Comparison of ENCODE assay signal across 9 mouse cellular contexts in the genomic region with DNA sequence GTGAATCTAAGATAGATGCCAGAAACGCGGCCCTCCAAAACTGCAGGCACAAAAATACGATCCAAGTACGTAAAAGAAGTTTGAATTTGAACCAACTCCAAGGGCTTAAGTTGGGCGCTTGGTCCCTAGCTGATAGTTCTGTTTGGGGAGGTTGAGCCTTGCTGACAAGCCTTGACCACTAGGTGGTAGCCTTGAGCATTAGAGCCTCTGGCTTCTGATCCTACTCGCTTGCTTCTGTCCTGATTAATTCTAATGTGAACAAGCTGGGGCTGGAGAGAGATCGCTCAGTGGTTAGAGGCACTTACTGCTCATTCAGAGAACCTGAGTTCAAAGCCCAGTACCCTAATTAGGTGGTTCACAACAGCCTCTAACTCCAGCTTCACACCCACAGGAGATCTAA. TPM values are rescaled to one million over a fixed set of nuclear protein-coding genes. Genes with fewer than 3 reads are reported as not detected.
DNase-seq lines count a peak whose midpoint lies in the region; ATAC-seq and TF ChIP-seq lines count a peak whose summit lies in the region.
"Had no signal": no experiment of that assay in that cellular context is flagged by ENCODE, and none has a peak within 500 bp of the region (broad histone marks: within the 10 kb centered on the region; RNA-seq: fewer than 3 reads in every experiment).

No protein-coding gene starts in this region.

- H3K27ac ChIP-seq in hindbrain, embryonic 14.5 days: no peak overlapping the region
- no peak overlapping the region for H3K27ac ChIP-seq in hindbrain, embryonic 16.5 days (ENCODE audit: low read depth, low read length)
- no peak overlapping the region for H3K27ac ChIP-seq in heart, postnatal 0 days (ENCODE audit: low read depth)
- H3K27ac ChIP-seq: lung, embryonic 15.5 days had no signal

- H3K27me3 ChIP-seq in hindbrain, embryonic 14.5 days (ENCODE audit: control insufficient read depth, insufficient read depth, low read length): no peaks in the 10 kb centered on the region
- 0 out of 2 replicates have a peak, but pooled peaks cover 2% of the 10 kb centered on the region for H3K27me3 ChIP-seq in hindbrain, embryonic 16.5 days (replicated peaks; ENCODE audit: control insufficient read depth, insufficient read depth, low read length)
- no peaks in the 10 kb centered on the region for H3K27me3 ChIP-seq in heart, postnatal 0 days (ENCODE audit: control insufficient read depth, insufficient read depth, low read length)
- H3K27me3 ChIP-seq: lung, embryonic 15.5 days had no signal

- H3K4me3 ChIP-seq in hindbrain, embryonic 14.5 days (replicated peaks; ENCODE audit: low read length): no peak overlapping the region
- no peak overlapping the region for H3K4me3 ChIP-seq in hindbrain, embryonic 16.5 days (ENCODE audit: low read length)
- no peak overlapping the region for H3K4me3 ChIP-seq in heart, postnatal 0 days (ENCODE audit: low read depth, low read length)
- H3K4me3 ChIP-seq: lung, embryonic 15.5 days had no signal

- no peaks in the 10 kb centered on the region for H3K4me1 ChIP-seq in hindbrain, embryonic 14.5 days (replicated peaks; ENCODE audit: control insufficient read depth, insufficient read depth, low read length)
- no peaks in the 10 kb centered on the region for H3K4me1 ChIP-seq in hindbrain, embryonic 16.5 days (ENCODE audit: control insufficient read depth, insufficient read depth, low read depth, low read length)
- H3K4me1 ChIP-seq in heart, postnatal 0 days (ENCODE audit: control insufficient read depth, insufficient read depth): no peaks in the 10 kb centered on the region
- H3K4me1 ChIP-seq: lung, embryonic 15.5 days had no signal

- 24% methylated on average over 7 of the region's 7 CpGs for WGBS in hindbrain, embryonic 14.5 days
- 25% methylated on average over 7 of the region's 7 CpGs for WGBS in hindbrain, embryonic 16.5 days
- whole genome bisulfite sequencing in heart, postnatal 0 days: 11% methylated on average over 7 of the region's 7 CpGs

- no peaks in the 10 kb centered on the region for H3K36me3 ChIP-seq in hindbrain, embryonic 14.5 days (replicated peaks; ENCODE audit: control insufficient read depth, insufficient read depth)
- no peaks in the 10 kb centered on the region for H3K36me3 ChIP-seq in hindbrain, embryonic 16.5 days (ENCODE audit: control insufficient read depth, insufficient read depth, low read length)
- no peaks in the 10 kb centered on the region for H3K36me3 ChIP-seq in heart, postnatal 0 days (replicated peaks; ENCODE audit: control insufficient read depth, insufficient read depth, low read length)
- H3K36me3 ChIP-seq: lung, embryonic 15.5 days had no signal

- H3K9ac ChIP-seq in hindbrain, embryonic 14.5 days: no peak overlapping the region
- no peak overlapping the region for H3K9ac ChIP-seq in hindbrain, embryonic 16.5 days (ENCODE audit: low read depth, low read length)
- no peak overlapping the region for H3K9ac ChIP-seq in heart, postnatal 0 days (replicated peaks; ENCODE audit: low read depth, low read length)
- H3K9ac ChIP-seq: lung, embryonic 15.5 days had no signal

- H3K4me2 ChIP-seq in hindbrain, embryonic 14.5 days (replicated peaks): no peak overlapping the region
- H3K4me2 ChIP-seq in hindbrain, embryonic 16.5 days (ENCODE audit: low read length): no peak overlapping the region
- no peak overlapping the region for H3K4me2 ChIP-seq in heart, postnatal 0 days (ENCODE audit: low read depth, low read length)
- H3K4me2 ChIP-seq: lung, embryonic 15.5 days had no signal

- peak; percentile 81 for TF ChIP-seq CTCF in heart, postnatal 0 days (IDR thresholded peaks at IDR 0.05; ENCODE audit: low read depth)

- no peak for ATAC-seq in hindbrain, embryonic 14.5 days (ENCODE audit: low FRiP score)
- ATAC-seq in hindbrain, embryonic 16.5 days: no peak
- ATAC-seq in heart, postnatal 0 days (ENCODE audit: insufficient read depth, low read depth): no peak

- peak; percentile 83 for DNase-seq in hindbrain, embryonic 14.5 days (ENCODE audit: low spot score)
- DNase-seq in adrenal gland, adult (ENCODE audit: inconsistent age in 2 of 2, low spot score in 1 of 2): peak; percentile 26 to 80
- DNase-seq in embryo, embryonic 10.5 days (ENCODE audit: low spot score): peak; percentile 92
- peak; percentile 62 for DNase-seq in heart, postnatal 0 days (ENCODE audit: low spot score)
- DNase-seq in layer of hippocampus, postnatal 10 days (ENCODE audit: low spot score in 2 of 2): peak; percentile 65 to 69
- DNase-seq in lung, postnatal 4 days: peak; percentile 34 to 63
- DNase-seq in spleen, postnatal 4 days (ENCODE audit: low spot score in 2 of 2): peak; percentile 28 to 68

- H3K9me3 ChIP-seq in hindbrain, embryonic 14.5 days (ENCODE audit: control insufficient read depth, low read length): no peaks in the 10 kb centered on the region
- no peaks in the 10 kb centered on the region for H3K9me3 ChIP-seq in hindbrain, embryonic 16.5 days (ENCODE audit: control insufficient read depth, low read length)
- H3K9me3 ChIP-seq in heart, postnatal 0 days (replicated peaks; ENCODE audit: control insufficient read depth, low read length): no peaks in the 10 kb centered on the region
- H3K9me3 ChIP-seq: lung, embryonic 15.5 days had no signal

- TF ChIP-seq EP300 in heart, postnatal 0 days (IDR thresholded peaks at IDR 0.05; ENCODE audit: low read depth): no peak

RNA-seq across cellular contexts. Expression of a gene that starts 23.9 kb away (rescaled TPM):
- polyA plus RNA-seq in hindbrain, embryonic 14.5 days (2014; fragmentation: Nextera tagmentation; extraction: Ambion mirVana): 13.1 and 25.5 TPM in 2 replicates
- polyA plus RNA-seq in hindbrain, embryonic 16.5 days (2015; fragmentation: Nextera tagmentation; extraction: Ambion mirVana): 15.4 and 18.3 TPM in 2 replicates
- not detected in 2 replicates for total RNA-seq in heart, postnatal 0 days (2014; rRNA removed; ENCODE audit: low replicate concordance)
- 2.6 TPM in 1 of 2 replicates, not detected in the other for polyA plus RNA-seq in heart, postnatal 0 days (2015; fragmentation: Nextera tagmentation; extraction: Ambion mirVana)
- 1 to 10 TPM; 4.5 TPM for total RNA-seq in layer of hippocampus, postnatal 10 days (2021)
